Mouse (Mus musculus): ENCODE measurements around the gene Haus6. TPM values are rescaled to one million over a fixed set of nuclear protein-coding genes. Genes with fewer than 3 reads are reported as not detected.

The Haus6 gene
- total RNA-seq, 4 experiments from 2014 or later, result 10.2 to 14.5 (median 10.8) TPM

DNA sequence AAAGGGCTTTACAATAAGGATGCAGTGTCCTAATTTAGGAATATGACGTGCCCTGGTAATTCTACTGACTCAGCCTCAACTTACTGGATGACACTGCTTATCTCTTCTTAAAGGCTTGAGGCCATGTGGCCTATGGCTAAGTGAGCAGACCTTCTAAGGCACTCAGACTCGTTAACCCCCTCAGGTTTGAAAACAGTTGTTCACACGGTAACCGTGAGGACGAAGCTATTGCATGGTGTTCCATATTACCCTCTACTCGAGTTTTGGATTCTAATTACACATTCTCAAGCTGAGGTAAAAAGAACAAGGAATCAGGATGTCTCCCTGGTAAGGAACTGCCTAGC is 36.9 kb downstream of the Haus6 start:
- no peak for DNase-seq

DNA sequence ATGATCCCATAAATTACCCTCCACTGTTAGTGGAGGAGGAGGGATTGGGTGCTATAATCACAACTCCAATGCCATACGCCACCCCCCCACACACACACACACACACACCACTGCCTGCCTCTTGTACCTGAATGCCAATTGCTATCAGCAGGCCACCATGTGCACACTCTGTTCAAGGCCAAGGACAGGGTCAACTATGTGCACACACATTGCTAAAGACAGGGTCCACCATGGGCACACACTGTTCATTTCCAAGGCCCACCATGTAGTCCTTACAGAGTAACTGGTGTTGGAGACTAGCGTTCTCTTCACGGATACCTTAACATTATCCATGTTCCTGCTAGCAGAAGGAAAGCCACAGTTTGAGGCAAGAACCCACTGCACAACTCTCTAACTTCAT is 50.8 kb downstream of the Haus6 start:
- no peak for DNase-seq

DNA sequence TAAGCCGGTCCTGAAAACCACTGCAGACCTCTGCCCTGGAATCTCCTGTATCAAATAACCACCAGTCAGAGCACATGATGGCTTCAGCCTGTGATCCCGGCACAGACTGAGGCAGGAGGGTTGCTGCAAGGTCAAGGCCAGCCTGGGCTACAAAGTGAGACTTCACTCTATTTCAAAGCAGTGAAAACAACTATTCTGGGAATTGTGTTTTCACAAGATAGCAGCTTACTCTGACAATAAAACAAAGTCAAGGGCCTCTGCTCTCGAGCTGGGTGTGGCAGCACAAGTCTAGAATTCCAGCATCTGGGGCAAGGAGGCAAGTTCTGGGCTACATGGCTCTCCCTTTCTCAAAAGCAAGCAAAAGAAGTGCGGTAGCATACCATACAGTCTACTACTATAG is 52.8 kb downstream of the Haus6 start:
- DNase-seq, result no peak

DNA sequence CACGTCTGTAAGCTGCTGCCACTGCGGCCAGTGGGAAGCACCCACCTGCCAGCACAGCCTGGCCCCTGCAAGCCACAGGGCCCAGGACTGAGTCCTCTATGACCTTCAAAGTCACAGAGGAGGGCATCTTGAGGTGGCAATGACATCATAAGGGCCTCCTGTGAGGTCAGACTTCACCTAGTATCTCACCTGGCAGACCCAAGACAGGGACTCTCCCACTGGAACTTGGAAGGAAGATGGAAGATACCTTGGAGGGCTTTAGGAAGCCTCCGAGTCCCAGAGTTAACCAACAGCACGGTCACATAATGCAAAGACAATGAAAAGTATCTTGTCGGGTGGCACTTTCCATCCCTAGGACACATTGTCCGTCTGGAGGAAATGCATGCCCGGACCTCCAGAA is 53.6 kb downstream of the Haus6 start, which contains the start of gene Saxo1:
Gene Saxo1, minus strand, starts transcription at position 101 of the 400 bp plus-strand sequence.
- no peak for DNase-seq

DNA sequence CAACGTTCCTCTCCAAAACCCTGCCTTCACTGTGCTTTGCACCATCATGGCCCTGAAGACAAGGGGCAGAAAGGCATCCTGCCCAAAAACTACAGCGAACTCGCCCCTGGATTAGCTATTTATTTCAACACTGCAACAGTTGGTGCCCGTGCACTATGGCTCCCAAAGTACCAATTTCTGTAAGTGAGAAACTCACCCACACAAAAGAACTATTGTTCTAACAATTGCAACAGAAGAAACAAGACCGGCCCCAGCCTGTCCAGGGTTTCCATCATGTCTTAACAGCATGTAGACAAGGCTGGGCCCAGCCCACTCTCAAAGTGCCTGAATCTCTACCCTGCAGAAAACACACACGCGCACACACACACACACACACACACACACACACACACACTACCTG is 54.5 kb downstream of the Haus6 start:
- DNase-seq, result no peak

DNA sequence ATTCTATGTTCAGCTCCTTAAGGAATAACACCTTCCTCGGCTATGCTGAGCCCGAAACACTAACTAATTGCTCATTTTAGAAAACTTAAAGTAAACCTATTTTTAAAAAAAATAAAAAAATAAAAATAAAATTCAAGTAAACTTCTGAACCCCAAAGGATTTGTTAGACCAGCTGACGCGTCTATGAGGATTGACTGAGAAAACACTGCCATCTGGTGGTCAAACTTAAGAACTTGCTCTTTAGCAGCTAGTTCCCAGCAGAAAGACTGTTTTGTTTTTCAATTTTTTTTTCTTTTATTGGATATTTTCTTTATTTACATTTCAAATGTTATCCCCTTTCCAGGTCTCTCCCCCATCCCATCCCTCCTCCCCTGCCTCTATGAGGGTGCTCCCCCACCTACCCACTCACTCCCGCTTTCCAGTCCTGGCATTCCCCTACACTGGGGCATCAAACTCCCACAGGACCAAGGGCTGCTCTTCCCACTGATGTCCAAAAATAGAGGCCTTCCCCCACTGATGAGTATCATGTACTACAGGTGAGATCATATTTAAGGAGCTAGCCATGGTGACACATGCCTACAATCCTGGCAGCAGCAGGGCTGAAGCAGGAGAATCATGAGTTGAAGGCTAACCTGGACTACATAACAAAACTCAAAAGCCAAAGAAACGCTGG is 56.7 kb downstream of the Haus6 start:
- DNase-seq, result no peak

DNA sequence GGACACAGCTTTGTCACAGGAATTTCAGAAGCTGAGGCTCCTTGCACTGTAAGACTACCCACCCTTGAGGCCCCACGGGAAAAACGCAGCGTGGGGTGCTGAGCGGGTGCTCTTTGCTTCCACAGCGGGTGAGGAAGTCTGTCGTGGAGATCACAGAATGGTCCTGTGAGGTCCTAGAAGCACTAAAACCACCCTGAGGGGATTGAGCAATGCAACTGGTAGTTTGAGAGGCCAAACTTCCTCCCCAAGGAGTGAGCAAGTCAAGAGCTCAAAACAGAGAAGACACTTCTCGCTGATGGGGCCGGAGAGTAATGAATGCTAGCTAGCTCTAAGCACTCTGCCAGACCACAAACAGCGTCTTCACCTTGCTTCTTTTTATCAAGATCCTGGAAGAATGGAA is 63.5 kb downstream of the Haus6 start:
- no peak for DNase-seq

DNA sequence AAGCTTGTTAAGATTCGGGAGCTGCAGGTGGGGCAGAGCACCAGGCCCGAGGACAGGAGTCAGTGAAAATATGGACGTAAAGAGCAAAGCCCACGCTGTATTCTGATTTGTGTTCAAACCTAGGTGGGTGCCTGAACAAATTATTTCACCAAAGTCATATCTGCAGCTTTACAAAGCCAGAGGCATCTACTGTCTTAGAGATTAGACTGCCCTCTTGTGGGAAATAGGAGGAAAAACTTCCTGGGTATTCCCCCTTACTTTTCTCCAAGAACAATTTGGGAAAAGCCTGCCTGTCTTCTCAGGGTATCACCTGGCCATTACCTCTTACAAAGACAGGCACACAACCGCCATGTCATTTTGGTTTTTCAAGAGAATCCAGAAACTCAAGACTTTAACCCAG is 66.2 kb downstream of the Haus6 start:
- DNase-seq, result no peak

DNA sequence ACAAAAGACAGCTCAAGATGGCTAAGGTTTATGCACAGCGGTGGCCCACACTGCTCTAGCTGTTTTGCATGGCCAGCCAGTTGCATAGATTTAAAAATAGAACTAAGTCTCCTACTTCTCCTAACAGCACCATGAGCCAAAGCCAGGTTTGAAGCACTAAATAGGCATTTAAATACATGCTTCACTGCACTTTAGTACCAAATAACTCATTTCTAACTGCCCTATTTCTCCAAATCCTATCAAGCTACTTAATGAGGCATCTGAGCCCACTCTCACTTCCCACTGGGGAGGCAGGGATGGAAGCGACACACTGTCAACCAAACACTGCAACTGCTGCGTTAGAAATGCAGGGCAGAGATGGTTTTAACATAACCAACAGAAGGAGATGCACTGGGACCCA is 67.9 kb downstream of the Haus6 start:
- DNase-seq, result no peak

DNA sequence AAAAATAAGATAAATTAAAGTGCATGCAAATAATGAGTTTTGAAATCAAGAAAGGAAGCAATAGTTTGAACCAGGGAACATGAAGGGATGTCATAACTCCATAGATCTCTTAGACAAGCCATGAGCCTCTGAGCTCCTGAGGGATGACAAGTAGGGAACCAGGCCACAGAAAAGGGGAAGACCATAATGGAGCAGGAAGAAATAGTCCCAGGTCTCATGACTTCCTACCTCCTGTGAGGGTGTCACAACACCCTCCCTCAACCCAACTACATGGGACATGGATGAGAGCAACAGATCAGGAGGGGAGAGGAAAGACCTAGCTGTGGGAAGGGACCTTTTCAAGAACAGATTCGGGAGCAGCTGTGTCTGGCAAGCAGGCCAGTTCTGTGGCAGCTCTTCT is 70.3 kb downstream of the Haus6 start:
- DNase-seq, result no peak

DNA sequence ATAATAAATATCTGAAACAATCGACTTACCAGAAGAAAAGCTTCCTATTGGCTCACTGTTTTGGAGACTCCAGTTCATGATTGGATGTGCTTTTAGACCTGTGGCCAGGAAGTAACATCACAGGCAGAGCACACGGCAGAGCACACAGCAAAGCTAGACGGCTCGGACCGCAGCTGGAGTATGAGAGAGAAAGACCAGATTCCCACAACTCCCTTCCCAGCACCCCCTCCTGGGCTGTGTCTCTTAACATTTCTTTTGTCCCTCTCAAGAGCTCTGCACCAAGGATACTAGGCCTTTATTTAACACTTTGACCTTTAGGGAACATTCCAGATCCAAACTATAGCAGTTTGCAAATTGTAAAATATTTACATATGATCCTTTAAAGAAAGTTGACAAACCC is 72.9 kb downstream of the Haus6 start:
- DNase-seq, result no peak

DNA sequence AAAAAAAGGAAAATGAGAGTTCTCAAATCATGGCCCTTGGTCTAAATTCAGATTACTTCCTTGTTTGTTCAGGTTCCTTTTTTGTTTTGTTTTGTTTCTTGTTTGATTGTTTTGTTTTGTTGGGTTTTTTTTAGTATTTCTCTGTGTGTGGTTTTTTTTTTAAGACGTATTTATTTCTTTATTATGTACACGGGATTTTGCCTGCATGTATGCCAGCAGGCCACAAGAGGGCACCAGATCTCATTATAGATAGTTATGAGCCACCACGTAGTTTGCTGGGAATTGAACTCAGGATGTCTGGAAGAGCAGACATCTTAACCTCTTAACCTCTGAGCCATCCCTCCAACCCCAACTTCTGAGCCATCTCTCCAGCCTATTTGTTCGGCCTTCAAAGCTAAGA is 73.9 kb downstream of the Haus6 start:
- no peak for DNase-seq

DNA sequence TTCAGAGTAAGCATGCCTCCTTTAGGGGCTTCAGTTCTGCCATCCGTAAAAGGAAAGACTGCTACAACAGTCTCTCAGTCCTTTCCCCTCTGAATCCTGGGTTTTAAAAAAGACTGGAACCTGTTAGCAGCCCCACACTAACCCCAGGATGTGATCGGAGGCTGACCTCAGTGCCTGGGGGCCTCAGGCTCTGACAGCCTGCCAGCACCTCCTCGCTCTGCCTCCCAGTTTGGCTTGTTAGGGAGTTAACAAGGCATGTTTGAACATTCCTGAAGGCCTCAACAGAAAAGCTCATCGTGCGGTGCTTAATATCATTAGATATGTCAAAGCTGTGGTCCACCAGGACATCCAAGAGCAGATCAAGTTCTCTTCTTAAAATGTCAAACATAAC is 77.8 kb downstream of the Haus6 start:
- no peak for DNase-seq

DNA sequence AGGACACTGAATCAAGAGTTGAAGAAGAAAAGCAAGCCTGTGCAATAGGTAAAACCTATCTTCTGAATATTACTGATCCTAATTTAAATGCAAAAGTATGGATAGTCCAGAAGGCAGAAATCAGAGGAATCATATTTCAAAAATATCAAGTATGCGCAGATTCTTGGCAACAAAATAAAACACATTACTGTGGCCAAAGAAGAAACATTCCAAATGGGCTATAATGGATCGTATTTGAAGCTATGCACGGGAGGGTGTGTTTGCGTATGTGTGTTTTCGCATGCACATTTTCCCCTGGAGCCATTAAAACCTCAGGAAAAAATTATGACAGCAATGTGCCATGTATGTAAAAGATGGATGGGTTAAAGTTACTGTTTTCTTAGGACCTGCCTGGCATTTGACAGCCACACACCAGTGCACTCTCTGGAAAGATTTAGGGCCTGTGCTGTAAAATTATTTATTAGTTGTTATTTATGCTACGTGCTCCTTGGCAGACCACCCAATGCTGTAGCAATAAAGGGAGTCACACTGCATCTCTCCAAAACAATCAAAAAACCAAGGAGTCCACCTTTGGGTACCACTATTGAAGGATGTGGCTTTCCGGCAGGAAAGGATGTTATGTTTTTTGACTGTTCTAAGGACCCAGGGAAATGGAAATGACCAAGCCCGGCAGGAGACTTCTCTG is 78.3 kb downstream of the Haus6 start:
- no peak for DNase-seq

DNA sequence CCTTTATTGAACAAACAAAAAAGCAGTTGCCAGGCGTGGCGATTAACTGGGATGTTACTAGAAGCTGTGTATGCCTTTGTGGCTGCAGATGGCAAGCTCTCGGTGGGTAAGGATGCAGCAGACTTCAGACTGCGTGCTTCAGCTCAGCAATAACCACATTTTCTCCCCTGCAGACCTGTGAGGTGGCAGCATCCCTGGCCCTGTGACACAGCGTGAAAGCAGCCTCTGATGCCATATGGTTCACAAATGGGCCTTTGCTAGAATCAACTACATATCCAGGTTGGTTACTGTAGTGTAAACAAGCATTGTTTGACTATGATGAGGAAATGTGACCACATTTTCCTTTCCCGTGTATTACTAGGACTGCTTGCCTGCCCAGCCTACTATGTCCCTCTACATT is 82.7 kb downstream of the Haus6 start:
- no peak for DNase-seq

Other genes starting within 250 kb of the Haus6 start
- gene Saxo1, start 53.7 kb downstream of the Haus6 start, total RNA-seq (2022), result not detected
- gene Rraga, start 36.4 kb downstream of the Haus6 start, total RNA-seq (2022), result 100 to 1,000 TPM; 106 to 122 (median 118) TPM
- 100 to 1,000 TPM; 294 to 506 (median 406) TPM for gene Plin2, start 58.0 kb upstream of the Haus6 start, total RNA-seq (2022)
- 10 to 100 TPM; 47.1 to 67.8 (median 57.7) TPM for gene Dennd4c, start 136.5 kb upstream of the Haus6 start, total RNA-seq (2022)
- gene Rps6, start 245.4 kb upstream of the Haus6 start, total RNA-seq (2022), result 100 to 1,000 TPM; 758 to 849 (median 847) TPM

Data from adrenal gland, adult 8-10 months (tissue).